Mouse (Mus musculus) ovary, adult 2 months (tissue): ENCODE data around the gene Nckap5. TPM values are rescaled to one million over a fixed set of nuclear protein-coding genes. Genes with fewer than 3 reads are reported as not detected.

ENCODE experiments used
- polyA plus RNA-seq: library from polyadenylated mRNA; depleted of rRNA; stranded (reverse); fragments of >200 nt; gene quantifications from 2 replicates; pipeline ENCODE4 v1.2.3, GENCODE M21; 2012; rRNA removed

Nckap5 gene
- polyA plus RNA-seq = 4.4 and 7.9 TPM in 2 replicates

DNA sequence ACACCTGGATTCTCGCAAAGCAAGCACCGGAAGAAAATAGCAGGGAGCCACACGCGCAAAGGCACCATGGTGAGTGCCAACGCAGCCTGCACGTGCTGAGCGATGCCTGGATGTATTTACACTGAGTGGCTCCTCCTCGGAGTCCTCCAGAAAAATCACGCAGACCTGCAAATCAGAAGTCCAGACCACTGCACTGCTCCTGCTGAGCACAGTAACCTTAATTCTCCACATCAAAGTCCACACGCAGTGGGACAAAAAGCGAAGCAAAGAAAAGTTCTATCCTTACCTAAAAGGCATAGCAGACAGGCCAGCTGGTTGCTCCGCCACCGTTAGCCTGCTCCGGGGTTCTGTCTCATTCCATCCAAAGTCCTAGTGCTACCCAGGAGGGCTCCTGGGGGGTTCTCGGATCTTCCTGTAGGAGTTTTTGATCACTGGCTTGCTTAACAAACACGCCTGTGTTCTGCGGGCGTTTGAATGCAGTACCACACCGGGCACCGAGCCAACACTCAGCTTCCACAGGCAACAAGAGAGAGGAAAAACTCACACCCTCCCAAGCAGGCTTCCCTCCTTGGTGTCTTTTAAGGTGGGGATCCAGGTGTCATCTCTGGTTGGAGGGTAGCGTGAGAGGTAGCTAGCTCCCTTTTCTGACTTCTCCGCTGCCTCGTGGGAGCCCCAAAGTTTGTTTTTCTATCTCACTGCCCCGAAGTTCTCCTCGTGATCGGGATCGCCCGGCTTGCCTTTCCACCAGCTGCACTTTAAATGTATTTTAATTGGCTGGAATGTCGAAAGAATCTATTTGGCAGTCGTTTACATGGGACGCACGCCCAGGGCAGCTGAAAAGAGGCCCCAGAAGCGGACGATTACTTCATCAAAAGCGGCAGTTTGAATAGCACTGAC lies at the start of gene Nckap5:
Nckap5 (minus strand) TSS at position 769 of the 897 bp plus-strand sequence.

DNA sequence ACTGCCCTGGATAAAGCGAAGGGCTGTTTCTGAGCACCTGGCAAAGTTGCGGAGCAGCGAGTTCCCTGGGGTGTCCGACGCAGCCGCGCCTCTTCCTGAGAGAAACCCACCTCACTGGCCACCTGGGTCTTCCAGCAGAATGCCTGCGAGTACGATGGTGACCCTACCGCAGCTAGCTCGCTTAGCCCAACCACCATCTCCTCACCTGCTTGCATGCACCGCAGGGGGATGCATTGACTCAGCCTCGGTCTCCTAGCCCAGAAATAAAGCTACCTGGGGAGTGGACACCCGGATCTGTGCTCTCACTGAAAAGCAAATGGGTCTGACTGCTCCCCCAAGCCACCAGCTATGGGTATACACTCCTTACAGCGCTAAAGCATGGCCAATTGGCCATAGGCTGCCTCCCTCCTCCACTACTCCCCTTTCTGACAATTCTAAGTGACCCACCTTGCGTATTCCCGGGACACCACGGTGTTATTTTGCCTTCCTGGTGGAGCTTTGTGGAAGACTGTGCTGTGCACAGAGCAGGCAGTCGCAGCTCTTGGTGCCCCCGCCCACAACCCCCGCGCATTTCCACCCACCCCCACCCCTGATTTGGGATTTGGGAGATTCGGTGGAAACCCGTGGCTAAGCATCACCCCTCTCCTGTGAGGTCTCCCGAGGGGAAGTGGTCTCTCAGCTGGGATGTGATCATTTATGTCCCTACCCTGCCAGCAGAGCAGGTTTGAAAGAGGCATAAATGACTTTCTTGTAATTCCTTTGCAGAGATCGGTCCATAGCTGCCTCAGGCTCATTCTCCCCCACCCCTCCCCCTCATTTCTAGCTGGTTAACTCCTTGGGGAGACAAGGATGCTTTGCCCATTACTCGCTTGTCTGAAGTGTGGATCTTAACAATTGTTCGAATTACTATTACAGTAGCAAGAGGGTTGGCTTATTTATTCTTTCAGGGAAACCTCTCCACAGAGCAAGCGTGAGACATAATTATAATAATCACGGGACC lies 917.7 kb downstream of the Nckap5 start, which contains the start of gene Lypd1:
Lypd1 (minus strand) TSS at position 501 of the 1,000 bp plus-strand sequence.

